Mouse (Mus musculus) liver, embryonic 14.5 days (tissue): ENCODE results near the gene Alpk3.

Experiments
- CTCF ChIP-seq: IDR thresholded peaks from 2 replicates; pipeline ENCODE4 v1.5.1; 2016; ENCODE audit warnings: antibody characterized with exemption, low read depth, control low read depth
- EP300 ChIP-seq: IDR thresholded peaks from 2 replicates; pipeline ENCODE4 v1.6.1; 2016; ENCODE audit warnings: antibody characterized with exemption, low read depth

GRCm38 (mm10) chr7:81048513-81048912 is 8.9 kb upstream of the Alpk3 start:
- no peak for TF ChIP-seq CTCF
- no peak for TF ChIP-seq EP300
